Mouse (Mus musculus) neural tube, embryonic 11.5 days (tissue): ENCODE data around the gene Hist1h3a. TPM values are rescaled to one million over a fixed set of nuclear protein-coding genes. Genes with fewer than 3 reads are reported as not detected.

ENCODE experiments used
- ATAC-seq: fragments of 200-750 bp; cut with Nextera tagmentation; 2 replicates; pipeline ENCODE4 v1.8.0; 2017; ENCODE audit warnings: moderate number of reproducible peaks, mild to moderate bottlenecking, moderate TSS enrichment, moderate library complexity; ENCODE audit not compliant: insufficient read depth, low FRiP score, low TSS enrichment
- DNase-seq: peaks from one replicate; pipeline ENCODE4 v3.0.0-alpha.2; 2015; ENCODE audit warnings: low spot score
- H3K27ac ChIP-seq: fragments of 300-500 bp; sonication (generic); 2 replicates; pipeline ENCODE4 v1.5.1; 2014; ENCODE audit warnings: low read depth, mild to moderate bottlenecking, low read length
- H3K27me3 ChIP-seq: fragments of 300-500 bp; sonication (generic); 2 replicates; pipeline ENCODE4 v1.6.1; 2014; ENCODE audit warnings: mild to moderate bottlenecking, low read length, mixed read lengths; ENCODE audit not compliant: control insufficient read depth, insufficient read depth
- H3K36me3 ChIP-seq: fragments of 300-500 bp; sonication (generic); 2 replicates; pipeline ENCODE4 v1.6.1; 2014; ENCODE audit warnings: mild to moderate bottlenecking, low read length, moderate library complexity, mixed read lengths; ENCODE audit not compliant: control insufficient read depth, insufficient read depth
- H3K4me1 ChIP-seq: fragments of 300-500 bp; sonication (generic); 2 replicates; pipeline ENCODE4 v1.6.1; 2014; ENCODE audit warnings: low read length, mixed read lengths; ENCODE audit not compliant: control insufficient read depth, insufficient read depth
- H3K4me2 ChIP-seq: fragments of 300-500 bp; sonication (generic); 2 replicates; pipeline ENCODE4 v1.6.1; 2014; ENCODE audit warnings: low read depth, mild to moderate bottlenecking, moderate library complexity
- H3K4me3 ChIP-seq: fragments of 300-500 bp; sonication (generic); 2 replicates; pipeline ENCODE4 v1.5.1; 2014; ENCODE audit warnings: low read depth, low read length
- H3K9ac ChIP-seq: fragments of 300-500 bp; sonication (generic); 2 replicates; pipeline ENCODE4 v1.6.1; 2014; ENCODE audit warnings: mild to moderate bottlenecking, low read length
- H3K9me3 ChIP-seq: fragments of 300-500 bp; sonication (generic); 2 replicates; pipeline ENCODE4 v1.6.1; 2016; ENCODE audit warnings: low read length; ENCODE audit not compliant: control insufficient read depth
- WGBS: fragments of 180-500 bp; shearing (Covaris S2); extraction: QIAGEN DNeasy Blood & Tissue Kit; methylation state at CpG from one replicate; pipeline ENCODE4 v1.1.7; 2014; 5-methylcytosine and 5-hydroxymethylcytosine counted together
- polyA plus RNA-seq: library from polyadenylated mRNA; unstranded; fragments of >200 nt; fragmentation: Nextera tagmentation; extraction: Ambion mirVana; gene quantifications from 2 replicates; pipeline ENCODE4 v1.2.1, GENCODE M21; 2014

Hist1h3a gene
- polyA plus RNA-seq, 1 experiment from 2014 or later, result 2.3 TPM

- Histone ChIP-seq H3K9ac (peak overlapping the region; percentile 57), H3K4me2 (peak overlapping the region; percentile 70), H3K4me1 (peaks cover 3% of the 10 kb centered on the region; the same call in 1 of the 2 replicates), H3K27ac (peak overlapping the region; percentile 72), H3K27me3 (no peaks in the 10 kb centered on the region), H3K4me3 (peak overlapping the region; percentile 50), H3K36me3 (no peaks in the 10 kb centered on the region), H3K9me3 (no peaks in the 10 kb centered on the region)
- 2% methylated on average over 20 of the region's 27 CpGs for WGBS
- DNase-seq (peak; percentile 41), ATAC-seq (peak; percentile 1; the same call in 1 of the 2 replicates)
Measured at GRCm38 (mm10) chr13:23760240-23760971, 1.8 kb downstream of the Hist1h3a start.

DNA sequence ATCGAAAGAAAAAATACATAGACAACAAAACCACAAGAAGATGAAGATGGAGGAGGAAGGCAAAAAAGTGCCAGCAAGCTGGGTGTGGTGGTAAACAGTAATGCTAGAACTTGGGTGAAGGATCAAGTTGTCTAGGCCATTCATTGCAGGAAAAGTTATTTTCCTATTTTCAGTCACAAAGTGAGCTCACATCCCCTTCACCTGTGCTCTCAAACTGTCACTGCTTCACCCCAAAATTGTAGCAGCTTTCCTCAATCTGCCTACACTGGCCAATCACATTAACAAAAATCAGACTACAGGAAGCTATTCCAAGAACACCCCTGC lies 2.3 kb downstream of the Hist1h3a start:
- Histone ChIP-seq H3K9ac (0 out of 2 replicates have a peak overlapping the region, but pooled peaks have one; percentile 57), H3K9me3 (no peaks in the 10 kb centered on the region), H3K36me3 (no peaks in the 10 kb centered on the region), H3K4me1 (peaks cover 3% of the 10 kb centered on the region; the same call in 1 of the 2 replicates), H3K27me3 (no peaks in the 10 kb centered on the region), H3K4me3 (no peak overlapping the region), H3K27ac (peak overlapping the region; percentile 72), H3K4me2 (peak overlapping the region; percentile 70)
- 69% methylated on average over 1 of the region's 1 CpGs for WGBS
- DNase-seq, result no peak
- no peak for ATAC-seq

GRCm38 (mm10) chr13:23759251-23759771 lies 2.9 kb downstream of the Hist1h3a start:
- Histone ChIP-seq H3K27ac (no peak overlapping the region), H3K9me3 (no peaks in the 10 kb centered on the region), H3K4me2 (no peak overlapping the region), H3K4me3 (no peak overlapping the region), H3K4me1 (peaks cover 3% of the 10 kb centered on the region; the same call in 1 of the 2 replicates), H3K27me3 (no peaks in the 10 kb centered on the region), H3K36me3 (no peaks in the 10 kb centered on the region), H3K9ac (no peak overlapping the region)
- WGBS, result 55% methylated on average over 3 of the region's 3 CpGs
- no peak for ATAC-seq
- no peak for DNase-seq

GRCm38 (mm10) chr13:23757921-23758320 lies 4.3 kb downstream of the Hist1h3a start:
- H3K27ac ChIP-seq, result 0 out of 2 replicates have a peak overlapping the region, but pooled peaks have one; percentile 27
- H3K9ac ChIP-seq, result no peak overlapping the region
- no peaks in the 10 kb centered on the region for H3K36me3 ChIP-seq
- ATAC-seq (no peak), DNase-seq (no peak)
- no peaks in the 10 kb centered on the region for H3K9me3 ChIP-seq
- no peak overlapping the region; the same call in 1 of the 2 replicates for H3K4me2 ChIP-seq
- H3K4me1 ChIP-seq, result peaks cover 3% of the 10 kb centered on the region; the same call in 1 of the 2 replicates
- H3K4me3 ChIP-seq, result no peak overlapping the region
- WGBS, result 46% methylated on average over 3 of the region's 3 CpGs
- H3K27me3 ChIP-seq, result no peaks in the 10 kb centered on the region

- WGBS, result 2% methylated on average over 17 of the region's 23 CpGs
- Histone ChIP-seq H3K9ac (peak overlapping the region; percentile 54), H3K27ac (peak overlapping the region; percentile 80)
Measured at GRCm38 (mm10) chr13:23757211-23757773, 4.9 kb downstream of the Hist1h3a start.

DNA sequence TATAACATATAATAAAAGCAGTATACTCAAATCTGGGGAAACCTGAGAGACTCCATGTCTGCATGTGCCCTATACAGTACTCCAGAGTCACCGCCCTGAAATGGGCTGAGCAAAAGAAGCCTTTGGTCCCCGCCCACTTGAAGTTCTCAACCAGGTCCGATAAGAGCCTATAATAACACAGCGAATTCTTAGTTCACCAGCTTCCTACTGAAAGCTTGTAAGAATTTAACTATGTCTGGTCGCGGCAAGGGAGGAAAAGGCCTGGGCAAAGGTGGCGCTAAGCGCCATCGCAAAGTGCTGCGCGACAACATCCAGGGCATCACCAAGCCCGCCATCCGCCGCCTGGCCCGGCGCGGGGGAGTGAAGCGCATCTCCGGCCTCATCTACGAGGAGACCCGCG lies 5.4 kb downstream of the Hist1h3a start, which contains the start of gene Hist1h4b:
Hist1h4b (plus strand) TSS at position 224 of the 400 bp plus-strand sequence.
- peak; percentile 60 for ATAC-seq
- Histone ChIP-seq H3K36me3 (no peaks in the 10 kb centered on the region), H3K4me1 (peaks cover 3% of the 10 kb centered on the region; the same call in 1 of the 2 replicates), H3K4me2 (peak within 1 kb of the TSS; percentile 50), H3K9me3 (no peaks in the 10 kb centered on the region), H3K27ac (peak within 1 kb of the TSS; percentile 80), H3K4me3 (peak within 1 kb of the TSS; percentile 34), H3K27me3 (no peaks in the 10 kb centered on the region), H3K9ac (peak within 1 kb of the TSS; percentile 54)
- 0% methylated on average over 15 of the region's 22 CpGs for WGBS
- DNase-seq, result peak; percentile 86

More at GRCm38 (mm10) chr13:23757211-23757773, 4.9 kb downstream of the Hist1h3a start:
- H3K9me3 ChIP-seq, result no peaks in the 10 kb centered on the region
- H3K4me3 ChIP-seq, result peak overlapping the region; percentile 34
- peaks cover 3% of the 10 kb centered on the region; the same call in 1 of the 2 replicates for H3K4me1 ChIP-seq
- no peaks in the 10 kb centered on the region for H3K36me3 ChIP-seq
- H3K4me2 ChIP-seq, result peak overlapping the region; percentile 50
- ATAC-seq, result peak; percentile 4; the same call in 1 of the 2 replicates
- peak; percentile 61 for DNase-seq
- H3K27me3 ChIP-seq, result no peaks in the 10 kb centered on the region

- H3K36me3 ChIP-seq, result no peaks in the 10 kb centered on the region
- H3K4me2 ChIP-seq, result no peak overlapping the region
- H3K4me1 ChIP-seq, result peaks cover 3% of the 10 kb centered on the region; the same call in 1 of the 2 replicates
- H3K27me3 ChIP-seq, result no peaks in the 10 kb centered on the region
- no peak overlapping the region for H3K27ac ChIP-seq
- ATAC-seq (no peak), DNase-seq (no peak)
- no peak overlapping the region for H3K4me3 ChIP-seq
- H3K9ac ChIP-seq, result no peak overlapping the region
- no peaks in the 10 kb centered on the region for H3K9me3 ChIP-seq
Measured at GRCm38 (mm10) chr13:23755000-23755399, 7.2 kb downstream of the Hist1h3a start.

GRCm38 (mm10) chr13:23753314-23754078 lies 8.7 kb downstream of the Hist1h3a start:
- H3K36me3 ChIP-seq, result no peaks in the 10 kb centered on the region
- peaks cover 3% of the 10 kb centered on the region; the same call in 1 of the 2 replicates for H3K4me1 ChIP-seq
- H3K27me3 ChIP-seq, result no peaks in the 10 kb centered on the region
- 62% methylated on average over 4 of the region's 4 CpGs for WGBS
- no peak for DNase-seq
- H3K9me3 ChIP-seq, result no peaks in the 10 kb centered on the region
- H3K4me3 ChIP-seq, result no peak overlapping the region
- H3K4me2 ChIP-seq, result no peak overlapping the region
- no peak overlapping the region for H3K9ac ChIP-seq
- H3K27ac ChIP-seq, result 0 out of 2 replicates have a peak overlapping the region, but pooled peaks have one; percentile 35
- ATAC-seq, result no peak
